Mouse (Mus musculus): ENCODE data around the gene Svep1.

DNA sequence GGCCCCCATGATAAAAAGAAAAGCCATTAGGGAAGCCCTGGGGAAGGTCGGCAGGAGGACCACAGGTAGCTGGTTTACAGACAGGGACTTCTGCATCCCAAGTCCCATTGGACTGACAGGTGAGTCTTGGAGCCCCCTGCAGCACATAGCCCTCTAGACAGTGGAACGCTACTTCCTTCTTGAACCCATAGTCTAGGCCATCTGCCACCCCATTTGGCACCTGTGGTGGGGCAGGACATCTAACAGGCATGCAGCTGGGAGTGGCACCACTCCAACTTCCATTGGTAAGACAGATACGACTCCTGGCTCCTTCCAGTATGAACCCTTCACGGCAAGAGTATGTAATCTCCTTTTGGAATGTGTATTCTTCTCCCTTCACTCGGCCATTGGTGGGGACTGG, 137.8 kb downstream of the Svep1 start:
- TF ChIP-seq CTCF (IDR thresholded peaks at IDR 0.05; ENCODE audit: low read depth) (no peak), EP300 (IDR thresholded peaks at IDR 0.05; ENCODE audit: low read depth) (no peak)
